Mouse (Mus musculus) heart, adult 2 months (tissue): ENCODE measurements at regions not wholly inside any gene's neighbourhood (a gene's known extent, or its start where the extent isn't known, plus 50 kb on each side); places are given as distances from the start of the nearest gene placed in this dataset.

Source experiments
- CTCF ChIP-seq: fragments of 200-600 bp; IDR thresholded peaks from 2 replicates; pipeline ENCODE4 v1.8.1; 2022; ENCODE audit warnings: antibody characterized with exemption, mild to moderate bottlenecking, moderate library complexity
- POLR2A ChIP-seq: fragments of 200-500 bp; IDR thresholded peaks from 2 replicates; pipeline ENCODE4 v1.6.1; 2011; ENCODE audit warnings: mild to moderate bottlenecking, low read depth, low read length, control low read depth; ENCODE audit not compliant: insufficient read depth

DNA sequence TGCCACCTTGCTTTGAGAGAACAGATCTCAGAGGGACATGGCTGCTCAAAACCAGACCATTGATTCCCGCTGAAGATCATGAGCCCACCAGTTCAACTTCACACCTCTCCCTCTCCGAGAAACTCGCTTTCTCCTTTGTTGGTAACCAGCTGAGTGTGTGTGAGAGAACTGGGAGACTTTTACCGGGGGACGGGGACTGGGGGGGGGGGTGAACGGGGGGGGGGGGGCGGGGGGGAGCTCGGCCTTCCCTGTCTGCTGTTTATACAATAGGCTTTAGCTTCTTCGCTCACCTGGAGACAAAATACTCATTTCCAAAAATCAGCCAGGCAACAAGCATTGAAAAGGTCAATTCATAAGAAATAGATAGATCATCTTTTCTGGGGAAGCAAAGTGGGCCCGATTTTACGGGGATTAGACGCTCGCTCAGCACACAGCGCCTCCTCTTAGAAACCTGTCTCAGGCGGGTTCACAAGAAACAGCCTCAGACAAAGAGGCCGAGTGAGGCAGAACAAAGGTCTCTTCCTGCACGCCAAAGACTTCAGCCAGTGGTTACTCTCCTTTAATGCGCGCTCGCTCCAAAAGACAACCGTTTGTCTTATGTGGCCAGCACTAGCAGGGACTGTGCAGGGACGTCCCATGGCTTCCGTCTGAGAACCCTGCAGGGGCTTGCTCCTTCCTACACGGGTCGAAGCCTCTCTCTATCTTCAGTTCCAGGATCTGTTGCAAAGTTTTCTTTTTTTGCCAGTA, 202.7 kb downstream of the Irs2 start:
- no peak for TF ChIP-seq CTCF
- no peak for TF ChIP-seq POLR2A
